ENCODE assay signal across 14 mouse cellular contexts in the genomic region with DNA sequence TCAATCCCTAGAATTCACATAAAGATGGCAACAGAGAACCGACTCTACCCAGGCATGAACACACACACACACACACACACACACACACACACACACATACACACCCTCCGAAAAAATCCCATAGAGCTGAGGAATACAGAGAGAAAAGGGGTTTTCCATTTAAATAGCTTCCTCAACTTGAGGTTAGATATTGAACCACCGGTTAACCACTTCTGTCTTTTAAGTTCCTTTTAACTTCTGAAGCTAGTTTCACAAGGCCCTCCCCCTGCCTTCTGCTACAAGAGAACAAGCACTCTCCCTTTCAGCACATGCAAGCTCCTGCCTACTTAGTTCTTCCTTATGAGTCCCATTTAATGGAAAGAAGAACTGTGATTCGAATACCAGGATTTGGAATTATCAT. TPM values are rescaled to one million over a fixed set of nuclear protein-coding genes. Genes with fewer than 3 reads are reported as not detected.
DNase-seq lines count a peak whose midpoint lies in the region; ATAC-seq lines count a peak whose summit lies in the region.
"Had no signal": no experiment of that assay in that cellular context is flagged by ENCODE, and none has a peak within 500 bp of the region (broad histone marks: within the 10 kb centered on the region; RNA-seq: fewer than 3 reads in every experiment).

No protein-coding gene starts in this region.

- peak; percentile 36 for DNase-seq in forebrain, embryonic 11.5 days (ENCODE audit: low spot score)
- peak; percentile 88 for DNase-seq in naive thymus-derived CD4-positive, alpha-beta T cell, adult 2 months (ENCODE audit: low read depth)
- peak; percentile 32 for DNase-seq in thymus, postnatal 4 days
- no peak for DNase-seq in adrenal gland, adult 18-20 months (ENCODE audit: low spot score in 2 of 2)
- DNase-seq in ovary, postnatal 10 days (ENCODE audit: low spot score), result no peak
- DNase-seq: kidney, postnatal 14 days; right cerebral cortex, postnatal 14 days had no signal

- H3K27me3 ChIP-seq in forebrain, embryonic 11.5 days (ENCODE audit: control insufficient read depth, insufficient read depth, low read length), result no peaks in the 10 kb centered on the region
- H3K27me3 ChIP-seq in forebrain, embryonic 16.5 days (replicated peaks; ENCODE audit: control insufficient read depth, insufficient read depth, low read length), result no peaks in the 10 kb centered on the region
- H3K27me3 ChIP-seq in midbrain, embryonic 15.5 days (replicated peaks), result no peaks in the 10 kb centered on the region
- H3K27me3 ChIP-seq in midbrain, embryonic 13.5 days, result no peaks in the 10 kb centered on the region
- H3K27me3 ChIP-seq: forebrain, embryonic 12.5 days; lung, embryonic 15.5 days had no signal

- H3K27ac ChIP-seq in forebrain, embryonic 11.5 days (ENCODE audit: low read depth, low read length), result no peak overlapping the region
- no peak overlapping the region for H3K27ac ChIP-seq in forebrain, embryonic 16.5 days (ENCODE audit: low read length)
- H3K27ac ChIP-seq in midbrain, embryonic 15.5 days, result peak overlapping the region; percentile 98; the same call in 1 of the 2 replicates
- no peak overlapping the region for H3K27ac ChIP-seq in midbrain, embryonic 13.5 days

- no peak for ATAC-seq in forebrain, embryonic 11.5 days (replicated peaks; ENCODE audit: low FRiP score)
- no peak for ATAC-seq in forebrain, embryonic 16.5 days
- no peak for ATAC-seq in midbrain, embryonic 15.5 days (replicated peaks)
- ATAC-seq in midbrain, embryonic 13.5 days, result no peak

- no peaks in the 10 kb centered on the region for H3K9me3 ChIP-seq in forebrain, embryonic 11.5 days (ENCODE audit: control insufficient read depth, low read length)
- no peaks in the 10 kb centered on the region for H3K9me3 ChIP-seq in forebrain, embryonic 16.5 days (ENCODE audit: control insufficient read depth, low read length)
- no peaks in the 10 kb centered on the region for H3K9me3 ChIP-seq in midbrain, embryonic 15.5 days
- no peaks in the 10 kb centered on the region for H3K9me3 ChIP-seq in midbrain, embryonic 13.5 days
- H3K9me3 ChIP-seq: forebrain, embryonic 12.5 days; lung, embryonic 15.5 days had no signal

- H3K4me2 ChIP-seq in forebrain, embryonic 11.5 days (ENCODE audit: low read depth, low read length, severe bottlenecking), result no peak overlapping the region
- H3K4me2 ChIP-seq in forebrain, embryonic 16.5 days (ENCODE audit: low read length), result no peak overlapping the region
- no peak overlapping the region for H3K4me2 ChIP-seq in midbrain, embryonic 15.5 days
- no peak overlapping the region for H3K4me2 ChIP-seq in midbrain, embryonic 13.5 days (replicated peaks)
- H3K4me2 ChIP-seq: forebrain, embryonic 12.5 days; hindbrain, embryonic 14.5 days; lung, embryonic 15.5 days had no signal

- no peak overlapping the region for H3K4me3 ChIP-seq in forebrain, embryonic 11.5 days (ENCODE audit: low read depth, low read length)
- H3K4me3 ChIP-seq in forebrain, embryonic 16.5 days (replicated peaks; ENCODE audit: low read length), result no peak overlapping the region
- H3K4me3 ChIP-seq in midbrain, embryonic 15.5 days, result no peak overlapping the region
- H3K4me3 ChIP-seq in midbrain, embryonic 13.5 days (replicated peaks), result no peak overlapping the region
- H3K4me3 ChIP-seq: forebrain, embryonic 12.5 days; lung, embryonic 15.5 days; myocyte had no signal

- WGBS in forebrain, embryonic 11.5 days, result 79% methylated on average over 4 of the region's 4 CpGs
- 78% methylated on average over 4 of the region's 4 CpGs for WGBS in forebrain, embryonic 16.5 days
- 78% methylated on average over 4 of the region's 4 CpGs for WGBS in midbrain, embryonic 15.5 days
- WGBS in midbrain, embryonic 13.5 days, result 73% methylated on average over 4 of the region's 4 CpGs

- no peak overlapping the region for H3K9ac ChIP-seq in forebrain, embryonic 11.5 days (ENCODE audit: low read length)
- H3K9ac ChIP-seq in forebrain, embryonic 16.5 days (replicated peaks; ENCODE audit: low read depth, low read length), result no peak overlapping the region
- H3K9ac ChIP-seq in midbrain, embryonic 15.5 days, result no peak overlapping the region
- no peak overlapping the region for H3K9ac ChIP-seq in midbrain, embryonic 13.5 days (replicated peaks)
- H3K9ac ChIP-seq: forebrain, embryonic 12.5 days; lung, embryonic 15.5 days had no signal

- H3K4me1 ChIP-seq in forebrain, embryonic 11.5 days (replicated peaks; ENCODE audit: control insufficient read depth, insufficient read depth, low read length), result peaks cover 19% of the 10 kb centered on the region
- peaks cover 18% of the 10 kb centered on the region for H3K4me1 ChIP-seq in forebrain, embryonic 16.5 days (replicated peaks; ENCODE audit: control insufficient read depth, insufficient read depth, low read length)
- H3K4me1 ChIP-seq in midbrain, embryonic 15.5 days, result peaks cover 26% of the 10 kb centered on the region
- H3K4me1 ChIP-seq in midbrain, embryonic 13.5 days (replicated peaks), result peaks cover 33% of the 10 kb centered on the region

- H3K36me3 ChIP-seq in forebrain, embryonic 11.5 days (ENCODE audit: control insufficient read depth, insufficient read depth, low read length), result no peaks in the 10 kb centered on the region
- no peaks in the 10 kb centered on the region for H3K36me3 ChIP-seq in forebrain, embryonic 16.5 days (ENCODE audit: control insufficient read depth, insufficient read depth)
- H3K36me3 ChIP-seq in midbrain, embryonic 15.5 days (replicated peaks), result no peaks in the 10 kb centered on the region
- peaks cover 5% of the 10 kb centered on the region for H3K36me3 ChIP-seq in midbrain, embryonic 13.5 days

RNA-seq across cellular contexts. Expression of gene Nedd4, which starts 2.0 kb away (rescaled TPM):
- polyA plus RNA-seq in forebrain, embryonic 11.5 days (2014; fragmentation: Nextera tagmentation; extraction: Ambion mirVana), result 781 and 793 TPM in 2 replicates
- 415 and 474 TPM in 2 replicates for polyA plus RNA-seq in forebrain, embryonic 16.5 days (2015; fragmentation: Nextera tagmentation; extraction: Ambion mirVana)
- polyA plus RNA-seq in midbrain, embryonic 15.5 days (2015; fragmentation: Nextera tagmentation; extraction: Ambion mirVana), result 436 and 451 TPM in 2 replicates
- 563 and 595 TPM in 2 replicates for polyA plus RNA-seq in midbrain, embryonic 13.5 days (2015; fragmentation: Nextera tagmentation; extraction: Ambion mirVana)
- total RNA-seq in adrenal gland, adult 18-20 months (2021), result 100 to 1,000 TPM; 376 to 378 TPM

Comparison
In these comparisons a context has a peak if more than half of its experiments do, and no peak if none do; other contexts are left out.
1. DNase-seq: peak in forebrain, embryonic 11.5 days (single experiment), naive thymus-derived CD4-positive, alpha-beta T cell, adult 2 months (single experiment) and thymus, postnatal 4 days (single experiment); none in adrenal gland, adult 18-20 months (0 of 2) and ovary, postnatal 10 days (single experiment).